Mouse (Mus musculus): Measurements from ENCODE around the gene Mrps27.

Mrps27 gene

DNA sequence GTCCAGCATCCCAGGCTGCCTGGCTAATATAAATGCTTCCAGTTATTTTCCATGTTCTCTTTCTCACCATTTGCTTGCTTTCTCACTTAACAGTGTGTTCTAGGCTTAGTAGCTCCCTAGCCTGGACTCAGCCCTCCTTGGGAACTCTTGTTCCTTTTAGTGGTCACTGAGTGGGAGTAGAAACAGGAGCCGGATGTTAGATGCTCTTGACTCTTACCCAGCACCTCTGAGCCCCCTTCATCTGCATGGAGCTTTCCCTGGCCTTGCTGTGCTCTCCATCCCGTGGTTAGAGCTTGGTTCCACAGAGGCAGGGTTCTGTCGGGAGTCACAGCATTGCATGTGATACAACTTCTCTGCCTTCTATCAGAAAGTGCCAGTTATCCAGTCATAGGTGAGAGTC lies 7.0 kb downstream of the Mrps27 start:
- DNase-seq (ENCODE audit: low spot score), result no peak

DNA sequence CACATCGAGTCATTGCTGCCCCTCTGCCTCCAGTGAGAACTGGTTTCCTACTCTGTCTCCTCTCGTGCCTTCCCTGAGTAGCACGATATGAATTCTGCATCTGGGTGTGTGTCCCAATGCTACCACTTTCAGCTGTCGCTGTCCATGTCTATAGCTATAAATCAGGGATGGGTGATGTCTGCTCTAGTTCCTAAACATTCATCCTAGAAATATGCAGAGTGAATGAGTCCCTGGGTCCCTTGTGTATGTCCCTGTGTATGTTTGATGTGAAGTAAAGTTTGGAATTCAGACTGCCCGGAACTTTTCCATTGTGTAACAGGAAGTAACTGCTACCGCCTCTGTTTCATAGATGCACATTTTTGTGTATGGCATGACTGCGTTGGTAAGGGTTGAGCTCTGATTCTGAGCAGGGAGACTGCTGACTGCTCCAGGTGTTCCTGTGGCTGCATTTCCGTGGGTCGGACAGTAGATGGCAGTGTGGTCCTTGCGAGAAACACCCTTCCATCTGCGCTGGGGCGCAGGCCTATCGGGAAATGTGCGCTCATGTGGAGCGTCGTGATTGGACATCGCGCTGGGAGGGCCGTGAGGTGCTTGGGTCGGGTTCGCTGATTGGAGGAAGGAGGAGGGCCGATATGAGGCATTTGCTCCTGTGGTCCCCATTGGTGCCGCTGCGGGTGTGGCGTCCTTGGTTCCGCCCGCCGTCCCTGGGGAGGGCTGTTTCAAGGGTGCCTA lies 8.3 kb downstream of the Mrps27 start:
- DNase-seq (ENCODE audit: low spot score), result peak; percentile 99

DNA sequence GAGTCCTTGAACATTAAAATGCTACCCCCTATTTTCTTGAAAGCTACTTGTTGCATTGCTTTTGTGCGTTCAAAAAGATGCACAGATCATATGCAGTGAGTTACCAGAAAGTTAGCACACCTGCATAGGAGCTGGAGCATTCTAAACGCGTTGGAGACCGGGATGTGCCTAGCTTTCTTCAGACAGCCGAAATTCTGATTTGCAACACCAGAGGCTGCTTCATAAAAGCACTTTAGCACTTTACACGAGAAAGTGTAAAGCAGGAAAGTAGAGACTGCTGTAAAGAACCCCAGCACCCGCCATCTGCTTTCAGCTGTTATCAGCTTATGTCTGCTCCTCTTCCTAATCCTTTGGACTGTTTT lies 8.9 kb downstream of the Mrps27 start:
- DNase-seq (ENCODE audit: low spot score), result no peak

DNA sequence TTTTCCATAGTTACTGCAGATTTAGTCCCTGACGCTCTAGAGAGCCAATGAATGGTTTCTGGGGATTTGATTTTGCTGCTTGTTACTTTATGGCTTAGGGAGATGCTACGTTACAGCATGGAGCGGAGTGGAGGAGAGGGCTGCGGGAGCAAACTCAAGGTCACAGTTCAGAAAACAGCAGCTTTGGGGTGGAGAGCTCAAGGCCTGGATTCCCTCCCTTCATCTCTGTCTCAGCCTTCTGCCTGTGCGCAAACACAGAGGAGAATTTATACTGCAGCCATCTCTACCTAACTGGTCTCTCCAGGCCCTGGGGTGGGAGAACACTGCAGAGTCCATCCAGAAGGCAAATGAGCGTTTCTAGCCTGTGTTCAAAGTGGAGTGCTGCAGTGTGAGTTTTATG lies 10.5 kb downstream of the Mrps27 start:
- DNase-seq (ENCODE audit: low spot score), result no peak

DNA sequence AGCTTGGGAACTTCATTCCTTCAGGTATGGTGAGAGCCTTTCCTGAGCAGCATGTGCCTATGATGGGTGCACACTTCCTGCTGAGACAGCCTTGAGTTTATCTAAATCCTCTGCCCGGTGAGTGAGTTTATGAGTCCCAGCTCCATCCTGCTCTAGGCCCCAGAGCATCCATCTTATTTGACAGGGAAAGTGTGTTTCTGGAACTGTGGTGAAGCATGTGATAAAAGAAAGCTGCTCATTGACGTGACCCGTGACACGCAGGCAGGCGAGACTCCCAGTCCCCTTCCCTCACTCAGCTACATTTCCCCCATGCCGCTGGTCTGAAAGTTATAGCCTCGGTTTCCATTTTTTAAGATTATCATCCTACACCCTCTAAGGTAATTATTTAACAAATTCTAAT lies 11.3 kb downstream of the Mrps27 start:
- peak; percentile 43 for DNase-seq (ENCODE audit: low spot score)

DNA sequence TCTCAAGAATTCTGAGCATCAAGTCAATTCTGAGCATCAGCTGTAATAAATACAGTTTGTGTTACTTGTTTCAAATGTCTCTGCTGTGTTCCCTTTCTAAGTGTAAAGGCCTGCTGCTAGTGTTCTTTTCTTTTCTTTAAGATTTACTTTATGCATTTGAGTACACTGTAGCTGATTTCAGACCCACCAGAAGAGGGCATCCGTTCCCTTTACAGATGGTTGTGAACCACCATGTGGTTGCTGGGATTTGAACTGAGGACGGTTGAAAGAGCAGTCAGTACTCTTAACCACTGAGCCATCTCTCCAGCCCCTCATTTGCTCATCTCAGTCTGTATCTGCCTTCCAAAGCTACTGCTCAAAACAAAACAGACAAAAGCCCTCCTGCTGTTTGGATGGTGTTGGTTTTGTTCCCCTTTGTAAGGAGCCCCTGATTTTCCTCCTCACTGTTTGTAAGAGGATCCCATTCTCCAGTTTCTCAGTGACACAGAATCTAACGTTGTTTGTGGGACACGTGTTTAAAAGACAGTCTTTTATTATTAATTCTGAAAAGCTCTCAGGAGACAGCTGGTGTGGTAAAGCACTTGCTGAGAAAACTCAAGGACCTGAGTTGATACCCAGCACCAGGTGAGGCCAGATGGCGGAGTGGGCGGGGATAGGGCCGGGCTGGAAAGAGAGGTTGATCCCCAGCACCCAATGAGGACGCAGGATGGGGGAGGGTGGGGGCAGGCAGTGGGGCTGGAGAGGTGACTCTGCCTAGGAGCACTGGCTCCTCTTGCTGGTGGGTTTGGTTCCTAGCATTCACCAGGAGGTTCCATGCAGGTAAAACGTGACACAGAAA lies 12.1 kb downstream of the Mrps27 start:
- DNase-seq (ENCODE audit: low spot score), result peak; percentile 54

DNA sequence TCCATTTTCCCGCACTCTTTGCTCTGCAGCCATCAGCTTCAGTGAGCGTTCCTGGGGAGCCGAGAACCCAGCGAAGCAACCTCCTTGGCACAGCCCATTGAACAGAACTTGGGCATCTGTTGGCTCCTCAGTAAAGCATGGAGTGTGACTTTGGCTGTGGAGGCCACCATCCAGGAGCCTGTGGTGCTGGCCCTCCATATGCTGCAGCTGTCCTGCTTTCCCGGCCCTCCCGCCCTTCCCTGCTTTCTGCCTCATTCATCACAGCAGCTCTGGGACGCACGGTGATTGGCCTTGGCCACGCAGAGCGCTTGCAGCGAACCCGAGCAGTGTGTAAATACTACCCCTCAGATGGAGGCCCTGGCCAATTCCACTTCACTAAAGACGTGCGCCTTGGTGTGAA lies 14.3 kb downstream of the Mrps27 start:
- DNase-seq (ENCODE audit: low spot score), result no peak

DNA sequence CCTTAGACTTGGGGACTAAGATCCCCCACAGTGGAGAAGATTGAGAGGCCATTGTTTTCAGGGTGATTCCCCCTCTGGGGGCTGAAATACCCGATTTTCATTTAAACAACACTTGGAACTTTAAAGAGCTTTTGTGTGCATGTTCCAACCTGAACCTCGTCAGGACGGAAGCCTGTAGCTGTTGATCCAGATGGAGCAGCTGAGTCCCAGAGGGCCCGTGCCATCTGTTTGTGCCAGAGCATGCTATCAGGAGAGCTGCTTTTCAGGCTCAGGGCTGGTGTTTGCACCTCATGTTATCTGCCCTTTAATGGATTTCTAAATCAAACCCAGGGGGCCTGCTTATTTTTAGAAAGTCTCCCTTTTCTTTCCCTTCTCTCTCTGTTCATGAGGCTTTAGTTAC lies 19.3 kb downstream of the Mrps27 start:
- DNase-seq (ENCODE audit: low spot score), result no peak

DNA sequence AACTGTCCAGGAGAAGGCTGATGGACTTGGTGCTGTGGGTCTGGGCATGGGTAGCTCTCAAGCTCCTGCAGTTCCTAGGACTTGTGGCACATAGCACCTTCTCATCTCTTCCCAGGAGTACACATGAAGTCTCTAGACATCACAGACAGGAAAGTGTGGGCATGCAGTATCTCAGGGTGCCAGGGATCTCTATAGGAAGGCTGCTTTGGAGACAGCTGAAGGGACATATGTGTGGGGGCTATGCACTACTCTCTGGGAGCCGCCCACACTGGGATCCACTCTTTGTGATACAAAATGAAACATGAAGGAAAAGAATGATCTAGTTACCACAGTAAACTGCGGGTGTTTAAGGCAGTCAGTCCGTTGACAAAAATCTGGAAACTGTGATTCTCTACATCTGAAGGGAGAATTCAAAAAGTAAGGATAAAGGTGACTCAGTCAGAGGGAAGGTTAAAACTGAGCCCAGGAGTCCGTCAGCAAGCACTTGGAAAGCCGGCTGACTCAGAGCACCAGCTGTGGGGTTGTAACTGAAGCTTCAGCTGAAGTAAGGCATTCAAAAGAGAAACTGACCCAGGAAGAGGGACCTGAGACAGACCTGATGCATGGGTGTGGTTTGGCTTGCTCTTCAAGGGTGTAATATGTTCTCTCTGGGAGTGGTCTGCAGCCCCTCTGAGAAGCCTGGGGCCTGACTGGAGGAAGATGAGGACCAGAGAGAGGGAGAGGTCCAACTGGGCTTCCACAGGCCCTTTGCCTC lies 22.0 kb downstream of the Mrps27 start:
- no peak for DNase-seq (ENCODE audit: low spot score)

DNA sequence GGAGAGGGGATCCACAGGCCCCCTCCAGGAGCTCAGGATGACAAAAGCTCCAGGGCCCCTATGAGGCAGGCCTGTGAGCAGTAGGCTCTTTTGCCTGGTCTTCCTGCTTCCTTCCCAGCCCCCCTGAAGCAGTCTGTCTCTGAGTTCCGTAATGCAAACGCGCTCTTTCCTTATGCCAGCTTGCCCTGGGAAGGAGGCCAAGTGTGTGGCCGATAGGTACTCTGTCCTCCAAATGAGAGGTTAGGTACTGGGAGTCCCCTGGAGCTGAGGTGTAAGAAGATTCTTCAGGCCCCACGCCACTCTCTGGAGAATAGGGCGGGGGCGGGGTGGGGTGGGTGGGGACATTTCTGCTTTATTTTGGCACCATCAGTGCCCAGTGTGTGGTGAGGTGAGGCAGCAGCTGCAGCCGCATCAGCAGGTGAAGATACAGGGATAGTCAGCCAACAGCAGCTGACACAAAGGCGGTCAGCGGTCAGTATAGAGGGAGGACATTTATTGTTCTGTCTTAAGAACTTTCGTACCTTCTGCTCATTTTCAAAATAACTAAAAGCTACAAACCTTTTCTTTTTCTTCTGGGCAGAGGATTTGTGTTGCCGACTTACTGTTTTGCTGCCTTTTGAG lies 23.1 kb downstream of the Mrps27 start:
- DNase-seq (ENCODE audit: low spot score), result no peak

DNA sequence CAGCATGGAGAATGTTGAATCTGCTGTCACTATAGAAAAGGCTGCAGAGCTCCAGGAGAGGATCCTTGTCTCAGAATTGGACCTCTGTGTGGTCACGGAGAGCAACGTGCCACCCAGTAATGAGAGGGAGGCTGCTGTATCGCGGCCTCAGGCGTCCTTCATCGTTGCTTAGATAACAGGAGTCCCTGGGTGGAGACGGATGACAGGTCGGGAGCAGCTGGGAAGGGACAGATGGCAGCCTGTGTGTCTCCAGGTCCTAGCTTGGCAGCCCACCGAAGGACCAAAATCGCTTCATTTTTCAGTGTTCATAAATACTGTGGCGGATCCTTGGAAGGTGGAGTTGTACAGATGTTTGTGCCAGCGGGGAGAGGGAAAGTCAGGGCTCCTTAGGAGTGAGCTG lies 24.5 kb downstream of the Mrps27 start:
- DNase-seq (ENCODE audit: low spot score), result no peak

DNA sequence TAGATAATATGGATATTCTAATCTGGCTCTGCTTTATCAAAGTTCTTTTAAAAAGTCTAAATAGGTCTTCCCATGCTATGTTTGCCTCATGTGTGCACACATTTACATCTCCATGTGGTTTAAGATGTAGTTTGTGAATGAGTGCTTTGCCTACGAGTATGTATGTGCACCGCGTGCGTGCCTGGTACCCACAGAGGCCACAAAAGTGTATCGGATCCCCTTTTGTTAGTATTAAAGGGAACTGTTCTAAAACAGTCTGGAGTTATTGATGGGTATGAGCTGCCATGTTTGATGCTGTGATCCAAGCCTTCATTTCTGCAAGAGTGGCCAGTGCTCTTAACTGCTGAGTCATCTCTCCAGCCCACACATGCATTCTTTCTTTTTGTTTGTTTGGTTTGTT lies 26.7 kb downstream of the Mrps27 start:
- DNase-seq (ENCODE audit: low spot score), result no peak

DNA sequence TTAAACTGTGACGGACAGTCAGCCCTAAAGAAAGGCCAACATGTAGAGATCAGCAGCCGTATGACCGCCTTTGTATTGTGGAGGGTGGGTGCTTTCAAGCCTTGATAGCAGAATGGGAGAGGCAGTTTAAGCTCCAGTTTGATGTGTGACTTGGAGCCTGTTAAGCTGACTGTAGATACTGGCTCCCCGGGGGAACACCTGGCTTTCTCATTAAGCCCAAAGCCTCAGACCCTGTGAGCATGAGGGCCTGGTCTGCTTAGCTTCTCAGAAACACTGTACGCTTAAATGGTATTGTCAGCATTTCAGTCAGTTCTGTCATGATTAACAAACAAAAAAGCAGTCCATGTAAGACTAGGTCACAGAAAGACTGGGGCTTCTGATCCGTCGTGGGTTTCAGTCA lies 29.1 kb downstream of the Mrps27 start:
- no peak for DNase-seq (ENCODE audit: low spot score)

DNA sequence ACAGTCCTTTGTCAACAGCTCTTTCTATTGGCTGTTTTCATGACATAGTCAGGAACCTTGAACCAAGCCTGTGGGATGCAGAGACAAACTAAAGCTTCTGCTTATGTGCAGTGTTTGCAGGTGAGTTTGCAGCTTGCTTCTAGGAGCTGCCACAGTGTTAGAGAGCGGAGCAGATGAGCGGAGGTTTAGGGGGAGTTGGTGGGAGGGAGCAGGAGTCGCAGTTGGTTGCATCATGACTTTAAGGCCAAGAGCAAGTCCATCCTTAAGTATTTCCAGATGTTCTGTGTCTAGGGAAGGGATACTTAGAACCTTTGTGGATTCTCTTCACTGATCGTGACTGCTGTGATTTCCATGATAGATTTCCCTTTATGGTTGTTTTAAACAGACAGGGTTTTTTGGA lies 29.6 kb downstream of the Mrps27 start:
- peak; percentile 44 for DNase-seq (ENCODE audit: low spot score)

DNA sequence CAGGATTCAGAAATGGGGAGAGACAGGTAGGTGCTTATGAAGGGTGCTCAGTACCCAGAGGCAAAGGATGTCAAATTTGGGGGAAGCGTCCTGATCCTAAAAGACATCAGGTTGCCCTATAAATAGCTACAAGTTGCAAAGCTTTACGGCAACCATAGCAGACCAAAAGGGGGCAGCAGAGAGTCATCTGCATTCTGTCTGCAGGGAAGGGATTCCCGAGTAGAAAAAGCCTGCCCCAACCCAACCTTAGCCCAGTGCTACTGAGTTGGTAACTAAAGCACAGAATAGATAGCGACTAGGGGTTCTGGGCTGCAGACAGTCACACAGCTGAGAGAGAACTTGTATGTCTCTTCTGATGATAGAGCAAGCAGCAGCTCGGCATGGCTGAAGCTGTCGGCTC lies 31.0 kb downstream of the Mrps27 start:
- DNase-seq (ENCODE audit: low spot score), result peak; percentile 85

DNA sequence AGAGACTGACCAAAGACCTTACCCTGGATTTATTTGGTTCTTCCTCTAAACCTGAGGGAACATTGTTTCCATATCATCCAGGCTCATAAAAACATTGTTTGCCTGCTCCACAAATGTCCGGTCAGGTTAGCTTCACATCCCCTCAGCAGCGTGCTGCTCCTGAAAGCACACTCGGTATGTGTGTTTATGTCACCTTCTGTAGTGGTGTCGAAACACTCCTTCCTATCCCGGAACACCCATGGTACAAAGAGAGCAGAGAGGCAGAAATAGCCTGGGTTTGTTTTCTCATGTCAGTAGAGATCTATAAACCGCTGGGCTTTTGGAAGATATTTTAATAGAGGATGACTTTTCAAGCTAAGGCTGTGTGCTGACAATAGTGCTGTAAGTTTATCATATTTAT lies 32.5 kb downstream of the Mrps27 start:
- DNase-seq (ENCODE audit: low spot score), result no peak

DNA sequence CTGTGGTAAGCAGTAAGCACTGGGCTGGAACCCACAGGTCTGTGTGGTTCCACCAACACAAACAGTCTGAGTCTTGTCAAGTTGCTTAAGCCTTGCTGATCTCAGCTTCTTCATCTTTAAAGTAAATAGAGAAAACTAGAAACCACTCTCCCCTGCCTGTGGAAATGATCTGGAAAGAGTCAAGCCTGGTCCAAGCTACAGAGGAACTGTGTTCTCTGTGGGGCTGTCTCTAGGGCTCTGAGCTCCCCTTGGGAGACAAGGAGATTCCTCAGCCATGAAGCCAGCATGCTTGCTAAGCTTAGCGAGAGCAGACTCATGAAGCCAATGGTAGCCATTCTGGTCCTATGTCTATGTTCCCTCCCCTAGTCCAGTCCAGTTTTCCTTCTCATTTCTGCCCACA lies 33.6 kb downstream of the Mrps27 start:
- DNase-seq (ENCODE audit: low spot score), result no peak

DNA sequence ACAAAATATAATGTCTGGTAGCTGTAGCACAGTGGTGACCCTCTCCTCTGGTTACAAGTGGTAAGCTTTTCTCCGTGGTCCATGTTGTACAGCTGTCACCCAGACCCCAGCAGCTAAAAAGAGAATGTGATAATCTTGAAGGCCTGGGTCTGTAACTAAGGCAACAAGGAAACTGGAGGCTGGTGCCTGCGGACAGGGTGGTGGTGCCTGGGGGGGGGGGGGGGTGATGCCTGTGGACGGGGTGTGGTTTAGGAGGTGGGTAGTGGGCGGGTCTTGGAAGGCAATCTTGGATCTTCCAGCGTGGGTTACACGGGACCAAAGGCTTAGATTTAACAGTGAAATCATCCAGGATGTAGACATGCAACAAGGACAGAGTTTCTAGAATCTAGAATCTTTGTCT lies 37.8 kb downstream of the Mrps27 start:
- DNase-seq (ENCODE audit: low spot score), result no peak

DNA sequence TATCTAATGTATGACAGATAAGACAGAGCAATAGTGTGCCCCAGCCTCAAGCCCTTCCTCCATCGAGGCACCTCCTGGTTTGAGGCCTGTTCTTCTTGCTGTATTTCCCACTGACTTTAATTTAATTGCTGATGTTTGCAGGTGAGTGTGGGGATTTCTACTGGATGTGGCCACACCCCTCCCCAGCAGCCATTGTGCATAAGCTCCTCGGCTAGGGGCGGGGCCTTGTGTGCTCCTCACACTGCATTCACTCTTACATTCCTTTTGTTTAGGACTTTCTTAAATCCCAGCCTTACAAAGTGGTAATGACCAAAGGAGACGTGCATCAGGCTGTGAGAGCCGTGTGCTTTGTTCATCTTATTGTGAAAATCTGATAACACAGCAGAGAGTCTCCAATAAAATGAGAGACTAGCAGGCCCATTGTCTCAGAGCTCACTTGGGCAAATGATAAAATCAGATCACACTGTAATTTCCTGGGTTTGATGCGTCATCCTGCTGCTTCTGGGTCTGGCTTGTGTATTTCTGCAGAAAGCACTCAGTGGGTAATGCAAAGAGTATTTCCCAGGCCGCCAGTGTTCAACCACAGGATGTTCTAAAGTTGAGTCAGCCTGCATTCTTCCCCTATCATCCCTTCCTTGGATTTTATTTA lies 40.1 kb downstream of the Mrps27 start:
- DNase-seq (ENCODE audit: low spot score), result no peak

DNA sequence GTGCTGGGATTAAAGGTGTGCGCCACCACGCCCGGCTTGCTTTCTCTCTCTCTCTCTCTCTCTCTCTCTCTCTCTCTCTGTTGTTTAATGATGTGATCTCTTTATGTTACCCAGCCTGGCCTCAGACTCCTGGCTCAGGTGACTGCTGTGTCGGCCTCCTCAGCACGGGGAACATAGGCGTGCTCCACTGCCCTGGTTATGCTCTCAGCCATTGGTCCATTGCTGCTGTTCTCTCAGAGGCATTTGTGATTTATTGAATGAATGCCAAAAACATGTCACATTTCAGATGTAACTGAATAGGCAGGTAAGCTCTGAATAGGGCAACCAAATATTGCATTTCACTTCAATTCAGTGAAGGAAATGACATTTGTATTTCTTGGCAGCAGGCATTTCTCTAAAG lies 41.3 kb downstream of the Mrps27 start:
- no peak for DNase-seq (ENCODE audit: low spot score)

DNA sequence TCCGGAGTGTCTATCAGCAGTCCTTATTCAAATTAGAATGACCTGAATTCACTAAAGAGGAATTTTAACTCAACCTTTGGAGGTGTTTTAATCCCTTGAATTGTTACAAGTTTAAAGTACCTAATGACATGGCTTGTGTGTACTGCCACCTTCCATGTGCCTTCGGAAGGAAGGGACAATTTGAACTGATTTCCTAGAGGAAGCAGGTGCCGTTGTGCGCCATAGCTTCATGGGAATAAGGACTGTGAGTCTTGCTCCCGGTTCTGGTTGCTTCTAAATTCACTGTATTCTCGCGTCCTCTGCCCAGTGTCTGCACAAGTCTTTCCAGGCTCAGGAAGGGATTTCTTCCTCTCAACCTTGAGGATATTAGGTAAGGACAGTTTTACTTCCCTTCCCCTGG lies 41.8 kb downstream of the Mrps27 start:
- no peak for DNase-seq (ENCODE audit: low spot score)
